Mouse (Mus musculus) stomach, postnatal 0 days (tissue): Measurements from ENCODE around the gene Arrdc5.

Experiments used
- CTCF ChIP-seq: IDR thresholded peaks from 2 replicates; pipeline ENCODE4 v1.5.1; 2016; ENCODE audit warnings: antibody characterized with exemption, low read depth, mild to moderate bottlenecking, moderate library complexity
- EP300 ChIP-seq: optimal IDR thresholded peaks from 2 replicates; pipeline ENCODE3; 2016; ENCODE audit warnings: antibody characterized with exemption

DNA sequence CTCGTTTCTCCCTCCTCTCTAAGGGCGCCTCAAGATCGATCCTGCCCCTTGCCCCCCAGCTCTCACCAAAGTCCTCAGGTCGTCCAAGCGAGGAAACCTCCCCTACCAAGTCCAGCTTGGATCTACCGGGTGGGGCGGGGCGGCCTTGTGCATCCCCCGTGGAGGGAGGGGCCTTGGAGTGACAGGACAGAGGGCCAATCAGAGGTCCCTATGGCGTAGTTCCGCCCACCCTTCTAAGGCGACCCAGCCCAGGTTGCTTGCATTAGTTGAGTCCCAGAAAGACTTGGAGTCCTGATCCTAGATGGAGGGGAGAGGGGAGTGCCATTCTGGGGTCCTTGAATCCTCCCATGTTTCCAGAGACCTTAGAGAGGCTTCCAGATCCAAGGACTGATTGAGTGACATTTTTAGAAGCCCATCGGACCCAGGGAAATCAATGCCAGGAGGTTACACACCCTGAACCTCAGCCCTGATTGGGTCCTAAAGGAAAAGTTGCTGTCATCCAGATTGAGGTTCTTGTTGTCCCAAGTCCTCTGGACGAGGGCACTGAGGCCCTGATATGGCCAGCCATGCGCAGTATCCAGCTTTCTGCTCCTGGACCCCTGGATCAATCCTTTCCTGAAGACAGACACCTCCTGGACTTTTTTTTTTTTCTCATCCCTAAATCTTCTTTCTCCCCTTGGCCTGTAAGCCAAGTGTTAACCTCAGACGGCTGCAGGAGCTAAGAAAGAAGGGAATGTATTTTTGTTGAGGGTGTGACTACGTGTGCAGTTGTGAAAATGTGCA lies 9.5 kb downstream of the Arrdc5 start:
- TF ChIP-seq CTCF = no peak
- peak; percentile 90 for TF ChIP-seq EP300
